Mouse (Mus musculus): Measurements from ENCODE around the gene Fat1. TPM values are rescaled to one million over a fixed set of nuclear protein-coding genes. Genes with fewer than 3 reads are reported as not detected.

Fat1 gene
- total and polyA plus RNA-seq, 3 experiments = 0.33 TPM; not detected in 2

DNA sequence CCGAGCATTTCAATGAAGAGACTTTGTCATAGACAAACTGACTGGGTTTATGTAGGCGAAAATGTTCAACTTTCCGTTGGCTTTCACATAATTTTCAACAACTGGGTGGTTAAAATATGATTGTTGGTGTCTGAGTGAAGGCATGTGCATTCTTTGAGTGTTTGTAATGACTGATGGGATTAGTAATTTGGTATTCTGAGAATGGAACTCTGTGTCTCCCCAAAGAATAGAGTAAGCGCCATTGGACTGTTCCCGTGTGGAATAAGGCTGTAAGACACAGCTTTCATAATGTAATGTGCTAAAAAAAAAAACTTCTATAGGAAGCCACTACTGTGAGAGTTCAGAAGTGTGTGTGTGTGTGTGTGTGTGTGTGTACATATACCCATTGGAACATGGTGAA, 84.0 kb downstream of the Fat1 start:
- ATAC-seq (ENCODE audit: extremely low read depth, insufficient number of reproducible peaks, low FRiP score, poor library complexity, severe bottlenecking) (no peak), DNase-seq (ENCODE audit: low spot score) (no peak)
- H3K4me1 ChIP-seq (ENCODE audit: insufficient read depth, low read depth, low read length) = no peaks in the 10 kb centered on the region
- peaks cover 64% of the 10 kb centered on the region for H3K9me3 ChIP-seq (replicated peaks)
- no peaks in the 10 kb centered on the region for H3K27me3 ChIP-seq (ENCODE audit: insufficient read depth, low read length)
- no peak for TF ChIP-seq CTCF (IDR thresholded peaks at IDR 0.05; ENCODE audit: low read depth, low read length)
- TF ChIP-seq POLR2AphosphoS5 (IDR thresholded peaks at IDR 0.05; ENCODE audit: insufficient replicate concordance, low read depth, low read length) = no peak
- no peak for TF ChIP-seq TAL1 (conservative IDR thresholded peaks at IDR 0.05; ENCODE audit: low read depth, low read length)
- no peak for TF ChIP-seq GATA1 (IDR thresholded peaks at IDR 0.05; ENCODE audit: borderline replicate concordance, low read length)
- no peak for TF ChIP-seq GATA2 (IDR thresholded peaks at IDR 0.05; ENCODE audit: borderline replicate concordance, low read depth, low read length)
- H3K36me3 ChIP-seq (replicated peaks) = no peaks in the 10 kb centered on the region
- no peak overlapping the region for H3K4me3 ChIP-seq (ENCODE audit: low read depth, low read length)

GRCm38 (mm10) chr8:45021171-45021570, 85.9 kb downstream of the Fat1 start:
- Histone ChIP-seq H3K4me1 (ENCODE audit: insufficient read depth, low read depth, low read length) (no peaks in the 10 kb centered on the region), H3K9me3 (replicated peaks) (peaks cover 67% of the 10 kb centered on the region), H3K36me3 (replicated peaks) (no peaks in the 10 kb centered on the region), H3K27me3 (ENCODE audit: insufficient read depth, low read length) (no peaks in the 10 kb centered on the region), H3K4me3 (ENCODE audit: low read depth, low read length) (no peak overlapping the region)
- TF ChIP-seq CTCF (IDR thresholded peaks at IDR 0.05; ENCODE audit: low read depth, low read length) = no peak
- TF ChIP-seq GATA2 (IDR thresholded peaks at IDR 0.05; ENCODE audit: borderline replicate concordance, low read depth, low read length) = no peak
- no peak for TF ChIP-seq GATA1 (IDR thresholded peaks at IDR 0.05; ENCODE audit: borderline replicate concordance, low read length)
- no peak for TF ChIP-seq TAL1 (conservative IDR thresholded peaks at IDR 0.05; ENCODE audit: low read depth, low read length)
- no peak for TF ChIP-seq POLR2AphosphoS5 (IDR thresholded peaks at IDR 0.05; ENCODE audit: insufficient replicate concordance, low read depth, low read length)
- ATAC-seq (ENCODE audit: extremely low read depth, insufficient number of reproducible peaks, low FRiP score, poor library complexity, severe bottlenecking) (no peak), DNase-seq (ENCODE audit: low spot score) (no peak)

DNA sequence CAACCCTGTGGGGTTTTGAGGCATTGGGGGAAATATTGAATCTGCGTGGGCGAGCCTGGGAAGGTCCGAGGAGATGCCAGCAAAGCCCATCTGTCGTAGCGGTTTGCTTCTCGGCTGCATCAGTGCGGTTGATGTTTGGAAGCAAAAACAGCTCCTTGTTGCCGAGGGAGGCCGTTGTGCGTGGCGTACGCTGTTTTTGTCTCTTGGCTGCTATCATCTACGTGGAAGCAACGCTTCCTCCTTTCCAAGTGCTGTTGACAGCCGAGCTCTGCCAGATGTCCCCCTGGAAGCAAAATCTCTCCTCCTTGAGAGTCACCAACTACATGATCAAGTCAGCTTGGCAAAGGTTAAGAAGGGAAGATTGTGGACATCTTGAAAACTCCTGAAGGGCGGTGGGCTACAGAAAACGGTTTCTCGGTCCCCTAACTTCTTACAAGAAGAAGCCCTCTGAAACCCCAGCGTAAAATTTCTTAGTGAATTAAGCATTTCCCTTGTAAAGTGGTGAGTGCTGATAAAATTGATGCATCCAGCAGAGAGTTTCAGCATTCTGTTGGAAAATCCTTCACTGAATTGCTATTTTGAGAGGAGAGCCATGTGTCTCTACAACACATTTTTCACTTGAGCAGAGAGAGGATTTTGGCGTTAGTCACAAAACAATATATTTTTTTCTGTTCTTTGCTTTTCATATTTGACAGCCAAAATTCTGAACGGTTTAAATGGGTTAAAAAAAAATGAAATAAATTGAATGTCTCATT, 86.8 kb downstream of the Fat1 start:
- Histone ChIP-seq H3K4me1 (ENCODE audit: insufficient read depth, low read depth, low read length) (no peaks in the 10 kb centered on the region), H3K27me3 (ENCODE audit: insufficient read depth, low read length) (no peaks in the 10 kb centered on the region), H3K36me3 (replicated peaks) (no peaks in the 10 kb centered on the region), H3K4me3 (ENCODE audit: low read depth, low read length) (no peak overlapping the region), H3K9me3 (replicated peaks) (peaks cover 71% of the 10 kb centered on the region)
- ATAC-seq (ENCODE audit: extremely low read depth, insufficient number of reproducible peaks, low FRiP score, poor library complexity, severe bottlenecking) (no peak), DNase-seq (ENCODE audit: low spot score) (no peak)
- no peak for TF ChIP-seq POLR2AphosphoS5 (IDR thresholded peaks at IDR 0.05; ENCODE audit: insufficient replicate concordance, low read depth, low read length)
- no peak for TF ChIP-seq GATA2 (IDR thresholded peaks at IDR 0.05; ENCODE audit: borderline replicate concordance, low read depth, low read length)
- TF ChIP-seq GATA1 (IDR thresholded peaks at IDR 0.05; ENCODE audit: borderline replicate concordance, low read length) = no peak
- no peak for TF ChIP-seq CTCF (IDR thresholded peaks at IDR 0.05; ENCODE audit: low read depth, low read length)
- TF ChIP-seq TAL1 (conservative IDR thresholded peaks at IDR 0.05; ENCODE audit: low read depth, low read length) = no peak

GRCm38 (mm10) chr8:45028081-45028497, 92.8 kb downstream of the Fat1 start:
- Histone ChIP-seq H3K4me3 (ENCODE audit: low read depth, low read length) (no peak overlapping the region), H3K36me3 (replicated peaks) (no peaks in the 10 kb centered on the region), H3K27me3 (ENCODE audit: insufficient read depth, low read length) (no peaks in the 10 kb centered on the region), H3K4me1 (ENCODE audit: insufficient read depth, low read depth, low read length) (no peaks in the 10 kb centered on the region), H3K9me3 (replicated peaks) (peaks cover 62% of the 10 kb centered on the region)
- TF ChIP-seq POLR2AphosphoS5 (IDR thresholded peaks at IDR 0.05; ENCODE audit: insufficient replicate concordance, low read depth, low read length) = no peak
- no peak for TF ChIP-seq GATA1 (IDR thresholded peaks at IDR 0.05; ENCODE audit: borderline replicate concordance, low read length)
- no peak for TF ChIP-seq CTCF (IDR thresholded peaks at IDR 0.05; ENCODE audit: low read depth, low read length)
- TF ChIP-seq GATA2 (IDR thresholded peaks at IDR 0.05; ENCODE audit: borderline replicate concordance, low read depth, low read length) = no peak
- no peak for TF ChIP-seq TAL1 (conservative IDR thresholded peaks at IDR 0.05; ENCODE audit: low read depth, low read length)
- DNase-seq (ENCODE audit: low spot score) (no peak), ATAC-seq (ENCODE audit: extremely low read depth, insufficient number of reproducible peaks, low FRiP score, poor library complexity, severe bottlenecking) (no peak)

DNA sequence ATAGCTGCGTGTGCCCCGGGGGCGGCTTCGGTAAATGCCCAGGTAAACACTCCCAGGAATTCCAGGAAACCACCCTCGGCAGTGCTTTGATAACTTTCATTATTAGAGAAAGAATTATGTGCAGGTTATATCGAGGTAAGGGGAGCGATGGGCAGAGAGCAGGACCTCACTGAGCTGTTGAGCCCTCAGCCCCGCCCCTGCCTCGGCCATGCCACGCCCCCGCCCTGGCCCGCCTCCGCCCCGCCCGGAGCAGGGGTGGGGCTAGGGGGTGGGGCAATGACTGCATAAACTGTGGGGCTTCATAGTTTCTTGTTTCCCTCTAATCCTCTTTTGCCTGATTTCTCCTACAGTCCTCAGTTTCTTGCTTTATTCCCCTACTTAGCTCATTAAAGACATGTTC, 103.1 kb downstream of the Fat1 start:
- ATAC-seq (ENCODE audit: extremely low read depth, insufficient number of reproducible peaks, low FRiP score, poor library complexity, severe bottlenecking) = no peak
- no peak for DNase-seq (ENCODE audit: low spot score)
- H3K27me3 ChIP-seq (ENCODE audit: insufficient read depth, low read length) = no peaks in the 10 kb centered on the region
- TF ChIP-seq GATA2 (IDR thresholded peaks at IDR 0.05; ENCODE audit: borderline replicate concordance, low read depth, low read length) (no peak), GATA1 (IDR thresholded peaks at IDR 0.05; ENCODE audit: borderline replicate concordance, low read length) (no peak), CTCF (IDR thresholded peaks at IDR 0.05; ENCODE audit: low read depth, low read length) (no peak), POLR2AphosphoS5 (IDR thresholded peaks at IDR 0.05; ENCODE audit: insufficient replicate concordance, low read depth, low read length) (no peak), TAL1 (conservative IDR thresholded peaks at IDR 0.05; ENCODE audit: low read depth, low read length) (no peak)
- no peaks in the 10 kb centered on the region for H3K4me1 ChIP-seq (ENCODE audit: insufficient read depth, low read depth, low read length)
- H3K4me3 ChIP-seq (ENCODE audit: low read depth, low read length) = no peak overlapping the region
- H3K36me3 ChIP-seq (replicated peaks) = no peaks in the 10 kb centered on the region
- H3K9me3 ChIP-seq (replicated peaks) = peaks cover 71% of the 10 kb centered on the region

GRCm38 (mm10) chr8:45044160-45044559, 108.9 kb downstream of the Fat1 start:
- no peaks in the 10 kb centered on the region for H3K27me3 ChIP-seq (ENCODE audit: insufficient read depth, low read length)
- H3K4me1 ChIP-seq (ENCODE audit: insufficient read depth, low read depth, low read length) = no peaks in the 10 kb centered on the region
- DNase-seq (ENCODE audit: low spot score) (no peak), ATAC-seq (ENCODE audit: extremely low read depth, insufficient number of reproducible peaks, low FRiP score, poor library complexity, severe bottlenecking) (no peak)
- TF ChIP-seq POLR2AphosphoS5 (IDR thresholded peaks at IDR 0.05; ENCODE audit: insufficient replicate concordance, low read depth, low read length) (no peak), CTCF (IDR thresholded peaks at IDR 0.05; ENCODE audit: low read depth, low read length) (no peak), GATA2 (IDR thresholded peaks at IDR 0.05; ENCODE audit: borderline replicate concordance, low read depth, low read length) (no peak), TAL1 (conservative IDR thresholded peaks at IDR 0.05; ENCODE audit: low read depth, low read length) (no peak), GATA1 (IDR thresholded peaks at IDR 0.05; ENCODE audit: borderline replicate concordance, low read length) (no peak)
- H3K9me3 ChIP-seq (replicated peaks) = peaks cover 51% of the 10 kb centered on the region
- H3K4me3 ChIP-seq (ENCODE audit: low read depth, low read length) = no peak overlapping the region
- H3K36me3 ChIP-seq (replicated peaks) = no peaks in the 10 kb centered on the region
